Mouse (Mus musculus) natural killer cell, adult 2 months (primary cell): Measurements from ENCODE around the gene Gnai2.
A peak's percentile ranks its signal among the peaks of the same experiment; 100 is the strongest.

Experiments
- DNase-seq, 2 experiments: peaks; one replicate each; pipeline ENCODE4 v3.0.0; 2022; ENCODE audit warnings: low spot score in 2 of 2

The Gnai2 gene

GRCm38 (mm10) chr9:107609433-107609830 is 25.7 kb downstream of the Gnai2 start:
- DNase-seq, result no peak

- no peak for DNase-seq
These were observed 26.3 kb downstream of the Gnai2 start, which contains the start of gene Sema3b for GRCm38 (mm10) chr9:107608741-107609432. Gene Sema3b (minus strand): TSS chr9:107609229.

GRCm38 (mm10) chr9:107607653-107608245 is 27.4 kb downstream of the Gnai2 start:
- DNase-seq, result no peak

- no peak for DNase-seq
These were observed 28.1 kb downstream of the Gnai2 start for GRCm38 (mm10) chr9:107607036-107607435.

GRCm38 (mm10) chr9:107606591-107606990 is 28.6 kb downstream of the Gnai2 start:
- no peak for DNase-seq

GRCm38 (mm10) chr9:107605041-107605661 is 30.0 kb downstream of the Gnai2 start:
- no peak for DNase-seq

- peak in 1 of 2 experiments; percentile 60 for DNase-seq
These were observed 31.9 kb downstream of the Gnai2 start for GRCm38 (mm10) chr9:107603251-107603650.

GRCm38 (mm10) chr9:107602068-107602648 is 33.0 kb downstream of the Gnai2 start:
- peak; percentile 84 to 88 for DNase-seq

GRCm38 (mm10) chr9:107601275-107601674 is 33.9 kb downstream of the Gnai2 start:
- DNase-seq, result no peak

- DNase-seq, result no peak
These were observed 34.4 kb downstream of the Gnai2 start for GRCm38 (mm10) chr9:107600745-107601144.

- DNase-seq, result no peak
These were observed 35.3 kb downstream of the Gnai2 start for GRCm38 (mm10) chr9:107599842-107600241.

- no peak for DNase-seq
These were observed 35.7 kb downstream of the Gnai2 start for GRCm38 (mm10) chr9:107599433-107599832.

- DNase-seq, result no peak
These were observed 36.8 kb downstream of the Gnai2 start for GRCm38 (mm10) chr9:107598385-107598784.

- no peak for DNase-seq
These were observed 38.3 kb downstream of the Gnai2 start for GRCm38 (mm10) chr9:107596619-107597569.

- no peak for DNase-seq
These were observed 40.7 kb downstream of the Gnai2 start for GRCm38 (mm10) chr9:107594281-107595062.

- no peak for DNase-seq
These were observed 41.8 kb downstream of the Gnai2 start for GRCm38 (mm10) chr9:107593101-107593976.

GRCm38 (mm10) chr9:107590773-107591060 is 44.5 kb downstream of the Gnai2 start:
- no peak for DNase-seq

- DNase-seq, result no peak
These were observed 45.0 kb downstream of the Gnai2 start for GRCm38 (mm10) chr9:107590058-107590772.
